Mouse (Mus musculus) C2C12 (cell line): Measurements from ENCODE around the gene Gtse1.

Experiments
- CTCF ChIP-seq: IDR thresholded peaks from one replicate; pipeline ENCODE4 v1.5.1; 2011; ENCODE audit not compliant: control insufficient read depth, insufficient read depth, insufficient read length
- MAX ChIP-seq: IDR thresholded peaks from one replicate; pipeline ENCODE4 v1.6.1; 2011; ENCODE audit warnings: mild to moderate bottlenecking, control low read depth
- MYOD1 ChIP-seq: IDR thresholded peaks from one replicate; pipeline ENCODE4 v1.6.1; 2011; ENCODE audit warnings: low read depth; ENCODE audit not compliant: control insufficient read depth, insufficient read length

- TF ChIP-seq MAX (no peak), CTCF (no peak), MYOD1 (no peak)
Observed at GRCm38 (mm10) chr15:85909931-85910330, 50.4 kb downstream of the Gtse1 start.
